Mouse (Mus musculus): ENCODE data around the gene Rab2b. TPM values are rescaled to one million over a fixed set of nuclear protein-coding genes. Genes with fewer than 3 reads are reported as not detected.

The Rab2b gene
- polyA plus RNA-seq, 1 experiment from 2014 or later = 6.9 TPM

- Histone ChIP-seq H3K4me3 (ENCODE audit: low read depth, low read length) (no peak overlapping the region), H3K9me3 (ENCODE audit: control insufficient read depth, low read length) (no peaks in the 10 kb centered on the region), H3K36me3 (ENCODE audit: control insufficient read depth, insufficient read depth, low read length) (peaks cover 36% of the 10 kb centered on the region), H3K27ac (replicated peaks) (no peak overlapping the region), H3K4me2 (replicated peaks; ENCODE audit: low read depth) (no peak overlapping the region), H3K4me1 (replicated peaks; ENCODE audit: control insufficient read depth, insufficient read depth) (no peaks in the 10 kb centered on the region), H3K27me3 (ENCODE audit: control insufficient read depth, insufficient read depth, low read length) (no peaks in the 10 kb centered on the region), H3K9ac (ENCODE audit: low read length) (no peak overlapping the region)
- ATAC-seq (ENCODE audit: low FRiP score, low TSS enrichment) (no peak), DNase-seq (ENCODE audit: low spot score) (no peak)
- 86% methylated on average over 6 of the region's 6 CpGs for WGBS
- TF ChIP-seq CTCF (IDR thresholded peaks at IDR 0.05; ENCODE audit: low read depth) (no peak), EP300 (optimal IDR thresholded peaks at IDR 0.05) (no peak)
Observed at GRCm38 (mm10) chr14:52232249-52232648, 47.1 kb downstream of the Rab2b start.

GRCm38 (mm10) chr14:52225972-52226371 lies 53.4 kb downstream of the Rab2b start:
- H3K4me1 ChIP-seq (replicated peaks; ENCODE audit: control insufficient read depth, insufficient read depth) = no peaks in the 10 kb centered on the region
- no peaks in the 10 kb centered on the region for H3K27me3 ChIP-seq (ENCODE audit: control insufficient read depth, insufficient read depth, low read length)
- WGBS = 91% methylated on average over 2 of the region's 2 CpGs
- TF ChIP-seq EP300 (optimal IDR thresholded peaks at IDR 0.05) (no peak), CTCF (IDR thresholded peaks at IDR 0.05; ENCODE audit: low read depth) (no peak)
- no peak overlapping the region for H3K4me2 ChIP-seq (replicated peaks; ENCODE audit: low read depth)
- no peak for DNase-seq (ENCODE audit: low spot score)
- H3K9me3 ChIP-seq (ENCODE audit: control insufficient read depth, low read length) = no peaks in the 10 kb centered on the region
- H3K4me3 ChIP-seq (ENCODE audit: low read depth, low read length) = no peak overlapping the region
- no peak overlapping the region for H3K9ac ChIP-seq (ENCODE audit: low read length)
- peaks cover 26% of the 10 kb centered on the region for H3K36me3 ChIP-seq (ENCODE audit: control insufficient read depth, insufficient read depth, low read length)
- no peak for ATAC-seq (ENCODE audit: low FRiP score, low TSS enrichment)
- H3K27ac ChIP-seq (replicated peaks) = no peak overlapping the region

GRCm38 (mm10) chr14:52217261-52217660 lies 62.1 kb downstream of the Rab2b start:
- peaks cover 48% of the 10 kb centered on the region for H3K36me3 ChIP-seq (ENCODE audit: control insufficient read depth, insufficient read depth, low read length)

More at GRCm38 (mm10) chr14:52217261-52217660, 62.1 kb downstream of the Rab2b start:
- no peak for DNase-seq (ENCODE audit: low spot score)
- no peaks in the 10 kb centered on the region for H3K9me3 ChIP-seq (ENCODE audit: control insufficient read depth, low read length)
- no peak for ATAC-seq (ENCODE audit: low FRiP score, low TSS enrichment)
- no peak overlapping the region for H3K4me2 ChIP-seq (replicated peaks; ENCODE audit: low read depth)
- no peak for TF ChIP-seq CTCF (IDR thresholded peaks at IDR 0.05; ENCODE audit: low read depth)
- no peak for TF ChIP-seq EP300 (optimal IDR thresholded peaks at IDR 0.05)
- 75% methylated on average over 5 of the region's 5 CpGs for WGBS
- no peak overlapping the region for H3K27ac ChIP-seq (replicated peaks)
- no peak overlapping the region for H3K4me3 ChIP-seq (ENCODE audit: low read depth, low read length)
- H3K4me1 ChIP-seq (replicated peaks; ENCODE audit: control insufficient read depth, insufficient read depth) = no peaks in the 10 kb centered on the region
- no peaks in the 10 kb centered on the region for H3K27me3 ChIP-seq (ENCODE audit: control insufficient read depth, insufficient read depth, low read length)
- no peak overlapping the region for H3K9ac ChIP-seq (ENCODE audit: low read length)

Other genes with a start within 250 kb of the Rab2b start
- not detected in 2 replicates for gene Olfr221, start 237.1 kb downstream of the Rab2b start, polyA plus RNA-seq (2015; fragmentation: Nextera tagmentation; extraction: Ambion mirVana)
- gene Hnrnpc, start 175.5 kb downstream of the Rab2b start, polyA plus RNA-seq (2015; fragmentation: Nextera tagmentation; extraction: Ambion mirVana) = 162 and 167 TPM in 2 replicates
- gene Rpgrip1, start 168.8 kb downstream of the Rab2b start, polyA plus RNA-seq (2015; fragmentation: Nextera tagmentation; extraction: Ambion mirVana) = 29.4 and 29.8 TPM in 2 replicates
- 15.2 and 20.0 TPM in 2 replicates for gene Supt16, start 82.1 kb downstream of the Rab2b start, polyA plus RNA-seq (2015; fragmentation: Nextera tagmentation; extraction: Ambion mirVana)
- gene Chd8, start 21.8 kb downstream of the Rab2b start, polyA plus RNA-seq (2015; fragmentation: Nextera tagmentation; extraction: Ambion mirVana) = 12.6 and 14.2 TPM in 2 replicates
- 21.5 and 22.9 TPM in 2 replicates for gene Tox4, start 399 bp downstream of the Rab2b start, polyA plus RNA-seq (2015; fragmentation: Nextera tagmentation; extraction: Ambion mirVana)
- 13.7 and 15.9 TPM in 2 replicates for gene Mettl3, start 25.6 kb upstream of the Rab2b start, polyA plus RNA-seq (2015; fragmentation: Nextera tagmentation; extraction: Ambion mirVana)
- gene Sall2, start 49.2 kb upstream of the Rab2b start, polyA plus RNA-seq (2015; fragmentation: Nextera tagmentation; extraction: Ambion mirVana) = 1.9 and 2.1 TPM in 2 replicates
- not detected in 2 replicates for gene Olfr1513, start 76.9 kb upstream of the Rab2b start, polyA plus RNA-seq (2015; fragmentation: Nextera tagmentation; extraction: Ambion mirVana)
- gene Olfr1512, start 99.6 kb upstream of the Rab2b start, polyA plus RNA-seq (2015; fragmentation: Nextera tagmentation; extraction: Ambion mirVana) = not detected in 2 replicates
- gene Olfr1511, start 117.8 kb upstream of the Rab2b start, polyA plus RNA-seq (2015; fragmentation: Nextera tagmentation; extraction: Ambion mirVana) = 0.13 TPM in 1 of 2 replicates, not detected in the other
- 0.21 and 0.35 TPM in 2 replicates for gene Olfr1510, start 134.8 kb upstream of the Rab2b start, polyA plus RNA-seq (2015; fragmentation: Nextera tagmentation; extraction: Ambion mirVana)
- not detected in 2 replicates for gene Olfr1509, start 163.4 kb upstream of the Rab2b start, polyA plus RNA-seq (2015; fragmentation: Nextera tagmentation; extraction: Ambion mirVana)
- not detected in 2 replicates for gene Olfr1508, start 187.9 kb upstream of the Rab2b start, polyA plus RNA-seq (2015; fragmentation: Nextera tagmentation; extraction: Ambion mirVana)
- not detected in 2 replicates for gene Olfr1507, start 216.2 kb upstream of the Rab2b start, polyA plus RNA-seq (2015; fragmentation: Nextera tagmentation; extraction: Ambion mirVana)

Measured in stomach, postnatal 0 days (tissue).